Mouse (Mus musculus): ENCODE measurements at regions not wholly inside any gene's neighbourhood (a gene's known extent, or its start where the extent isn't known, plus 50 kb on each side); places are given as distances from the start of the nearest gene placed in this dataset.

- Histone ChIP-seq H3K4me3 (replicated peaks) (no peak overlapping the region), H3K9ac (no peak overlapping the region), H3K36me3 (no peaks in the 10 kb centered on the region), H3K4me2 (no peak overlapping the region), H3K27me3 (replicated peaks) (no peaks in the 10 kb centered on the region), H3K27ac (no peak overlapping the region), H3K9me3 (no peaks in the 10 kb centered on the region), H3K4me1 (no peaks in the 10 kb centered on the region)
- WGBS: 92% methylated on average over 9 of the region's 9 CpGs
- no peak for ATAC-seq (ENCODE audit: insufficient read depth, low FRiP score, low read depth)
These were observed 56.4 kb downstream of the Cyp26a1 start for GRCm38 (mm10) chr19:37754024-37754423.

GRCm38 (mm10) chr19:37755372-37755771 lies 57.8 kb downstream of the Cyp26a1 start:
- Histone ChIP-seq H3K27me3 (replicated peaks) (no peaks in the 10 kb centered on the region), H3K4me1 (no peaks in the 10 kb centered on the region), H3K4me3 (replicated peaks) (no peak overlapping the region), H3K27ac (no peak overlapping the region), H3K36me3 (no peaks in the 10 kb centered on the region), H3K4me2 (no peak overlapping the region), H3K9me3 (no peaks in the 10 kb centered on the region), H3K9ac (no peak overlapping the region)
- WGBS: 83% methylated on average over 3 of the region's 3 CpGs
- ATAC-seq (ENCODE audit: insufficient read depth, low FRiP score, low read depth): no peak

- Histone ChIP-seq H3K9me3 (no peaks in the 10 kb centered on the region), H3K4me3 (replicated peaks) (no peak overlapping the region), H3K4me1 (no peaks in the 10 kb centered on the region), H3K9ac (no peak overlapping the region), H3K4me2 (no peak overlapping the region), H3K27ac (no peak overlapping the region), H3K27me3 (replicated peaks) (no peaks in the 10 kb centered on the region), H3K36me3 (no peaks in the 10 kb centered on the region)
- WGBS: 77% methylated on average over 4 of the region's 4 CpGs
- ATAC-seq (ENCODE audit: insufficient read depth, low FRiP score, low read depth): no peak
These were observed 71.8 kb downstream of the Cyp26a1 start for GRCm38 (mm10) chr19:37769376-37769775.

- Histone ChIP-seq H3K9ac (no peak overlapping the region), H3K27me3 (replicated peaks) (no peaks in the 10 kb centered on the region), H3K4me2 (no peak overlapping the region), H3K9me3 (no peaks in the 10 kb centered on the region), H3K36me3 (no peaks in the 10 kb centered on the region), H3K4me3 (replicated peaks) (no peak overlapping the region), H3K27ac (no peak overlapping the region), H3K4me1 (no peaks in the 10 kb centered on the region)
- 89% methylated on average over 6 of the region's 6 CpGs for WGBS
- ATAC-seq (ENCODE audit: insufficient read depth, low FRiP score, low read depth): no peak
These were observed 74.4 kb downstream of the Cyp26a1 start for GRCm38 (mm10) chr19:37771956-37772355.

- H3K36me3 ChIP-seq: no peaks in the 10 kb centered on the region
- no peaks in the 10 kb centered on the region for H3K27me3 ChIP-seq (replicated peaks)
- ATAC-seq (ENCODE audit: insufficient read depth, low FRiP score, low read depth): no peak
- no peak overlapping the region for H3K4me3 ChIP-seq (replicated peaks)
- H3K9ac ChIP-seq: no peak overlapping the region
- peaks cover 4% of the 10 kb centered on the region; the same call in 1 of the 2 replicates for H3K4me1 ChIP-seq
- H3K9me3 ChIP-seq: no peaks in the 10 kb centered on the region
- no peak overlapping the region for H3K27ac ChIP-seq
- no peak overlapping the region for H3K4me2 ChIP-seq
- 89% methylated on average over 4 of the region's 4 CpGs for WGBS
These were observed 77.0 kb downstream of the Cyp26a1 start for GRCm38 (mm10) chr19:37774551-37774950.

GRCm38 (mm10) chr19:37774966-37775365 lies 77.4 kb downstream of the Cyp26a1 start:
- Histone ChIP-seq H3K27me3 (replicated peaks) (no peaks in the 10 kb centered on the region), H3K9me3 (no peaks in the 10 kb centered on the region), H3K4me2 (no peak overlapping the region), H3K9ac (no peak overlapping the region), H3K4me3 (replicated peaks) (no peak overlapping the region), H3K4me1 (peaks cover 4% of the 10 kb centered on the region; the same call in 1 of the 2 replicates), H3K36me3 (no peaks in the 10 kb centered on the region), H3K27ac (no peak overlapping the region)
- no peak for ATAC-seq (ENCODE audit: insufficient read depth, low FRiP score, low read depth)
- WGBS: 94% methylated on average over 1 of the region's 1 CpGs

- ATAC-seq (ENCODE audit: insufficient read depth, low FRiP score, low read depth): no peak
- Histone ChIP-seq H3K4me1 (peaks cover 4% of the 10 kb centered on the region; the same call in 1 of the 2 replicates), H3K36me3 (no peaks in the 10 kb centered on the region), H3K4me3 (replicated peaks) (no peak overlapping the region), H3K27me3 (replicated peaks) (no peaks in the 10 kb centered on the region), H3K9ac (no peak overlapping the region), H3K27ac (no peak overlapping the region), H3K9me3 (no peaks in the 10 kb centered on the region), H3K4me2 (no peak overlapping the region)
- 66% methylated on average over 6 of the region's 6 CpGs for WGBS
These were observed 80.4 kb downstream of the Cyp26a1 start for GRCm38 (mm10) chr19:37777961-37778360.

GRCm38 (mm10) chr19:37778568-37778967 lies 81.0 kb downstream of the Cyp26a1 start:
- Histone ChIP-seq H3K27ac (no peak overlapping the region), H3K27me3 (replicated peaks) (no peaks in the 10 kb centered on the region), H3K4me1 (peaks cover 4% of the 10 kb centered on the region; the same call in 1 of the 2 replicates), H3K9ac (no peak overlapping the region), H3K4me2 (no peak overlapping the region), H3K36me3 (no peaks in the 10 kb centered on the region), H3K9me3 (no peaks in the 10 kb centered on the region), H3K4me3 (replicated peaks) (no peak overlapping the region)
- WGBS: 60% methylated on average over 4 of the region's 4 CpGs
- no peak for ATAC-seq (ENCODE audit: insufficient read depth, low FRiP score, low read depth)

- Histone ChIP-seq H3K4me3 (replicated peaks) (no peak overlapping the region), H3K4me1 (no peaks in the 10 kb centered on the region), H3K9ac (no peak overlapping the region), H3K36me3 (no peaks in the 10 kb centered on the region), H3K27me3 (replicated peaks) (no peaks in the 10 kb centered on the region), H3K4me2 (no peak overlapping the region), H3K9me3 (no peaks in the 10 kb centered on the region), H3K27ac (no peak overlapping the region)
- 89% methylated on average over 3 of the region's 3 CpGs for WGBS
- ATAC-seq (ENCODE audit: insufficient read depth, low FRiP score, low read depth): no peak
These were observed 90.9 kb downstream of the Cyp26a1 start for GRCm38 (mm10) chr19:37788540-37788939.

GRCm38 (mm10) chr19:37789576-37790180 lies 92.1 kb downstream of the Cyp26a1 start:
- 23% methylated on average over 12 of the region's 12 CpGs for WGBS

GRCm38 (mm10) chr19:37790281-37791073 lies 92.9 kb downstream of the Cyp26a1 start:
- Histone ChIP-seq H3K27ac (no peak overlapping the region), H3K4me1 (no peaks in the 10 kb centered on the region), H3K4me3 (replicated peaks) (no peak overlapping the region), H3K9ac (no peak overlapping the region), H3K4me2 (no peak overlapping the region), H3K27me3 (replicated peaks) (no peaks in the 10 kb centered on the region), H3K36me3 (no peaks in the 10 kb centered on the region), H3K9me3 (no peaks in the 10 kb centered on the region)
- ATAC-seq (ENCODE audit: insufficient read depth, low FRiP score, low read depth): no peak
- WGBS: 56% methylated on average over 24 of the region's 24 CpGs

More at GRCm38 (mm10) chr19:37789576-37790180, 92.1 kb downstream of the Cyp26a1 start:
- Histone ChIP-seq H3K27ac (no peak overlapping the region), H3K27me3 (replicated peaks) (no peaks in the 10 kb centered on the region), H3K36me3 (no peaks in the 10 kb centered on the region), H3K9me3 (no peaks in the 10 kb centered on the region), H3K9ac (no peak overlapping the region), H3K4me2 (no peak overlapping the region), H3K4me1 (no peaks in the 10 kb centered on the region), H3K4me3 (replicated peaks) (no peak overlapping the region)
- no peak for ATAC-seq (ENCODE audit: insufficient read depth, low FRiP score, low read depth)

GRCm38 (mm10) chr19:37793176-37793575 lies 95.6 kb downstream of the Cyp26a1 start:
- H3K4me2 ChIP-seq: no peak overlapping the region
- 79% methylated on average over 9 of the region's 9 CpGs for WGBS
- no peak for ATAC-seq (ENCODE audit: insufficient read depth, low FRiP score, low read depth)

More at GRCm38 (mm10) chr19:37793176-37793575, 95.6 kb downstream of the Cyp26a1 start:
- H3K27me3 ChIP-seq (replicated peaks): no peaks in the 10 kb centered on the region
- H3K4me3 ChIP-seq (replicated peaks): no peak overlapping the region
- H3K9me3 ChIP-seq: no peaks in the 10 kb centered on the region
- H3K36me3 ChIP-seq: no peaks in the 10 kb centered on the region
- no peaks in the 10 kb centered on the region for H3K4me1 ChIP-seq
- no peak overlapping the region for H3K9ac ChIP-seq
- H3K27ac ChIP-seq: no peak overlapping the region
